Mouse (Mus musculus): Measurements from ENCODE around the gene Odf2. TPM values are rescaled to one million over a fixed set of nuclear protein-coding genes. Genes with fewer than 3 reads are reported as not detected.

Gene Odf2
- polyA plus RNA-seq (2015; fragmentation: Nextera tagmentation; extraction: Ambion mirVana): 39.5 and 49.9 TPM in 2 replicates

- H3K27ac ChIP-seq: peak within 1 kb of the TSS; percentile 96
- peaks cover 27% of the 10 kb centered on the region for H3K4me1 ChIP-seq (replicated peaks)
- H3K4me3 ChIP-seq (replicated peaks): peak within 1 kb of the TSS; percentile 100
- peak; percentile 75 for ATAC-seq (ENCODE audit: low read depth)
- peaks cover 31% of the 10 kb centered on the region for H3K36me3 ChIP-seq
- peak within 1 kb of the TSS; percentile 96 for H3K9ac ChIP-seq
- peak within 1 kb of the TSS; percentile 98 for H3K4me2 ChIP-seq
- peaks cover 10% of the 10 kb centered on the region for H3K27me3 ChIP-seq
- WGBS (ENCODE audit: insufficient replicate concordance): 1% methylated on average over 70 of the region's 70 CpGs
- DNase-seq: peak; percentile 100
- H3K9me3 ChIP-seq (replicated peaks): no peaks in the 10 kb centered on the region
Measured at GRCm38 (mm10) chr2:29889066-29889944, at the start of gene Odf2. TSS of gene Odf2 (plus strand) at chr2:29889221.

- H3K9ac ChIP-seq: no peak overlapping the region
- H3K36me3 ChIP-seq: peaks cover 66% of the 10 kb centered on the region
- no peak for ATAC-seq (ENCODE audit: low read depth)
- no peaks in the 10 kb centered on the region for H3K9me3 ChIP-seq (replicated peaks)
- no peak for DNase-seq
- peaks cover 15% of the 10 kb centered on the region for H3K27me3 ChIP-seq
- no peak overlapping the region for H3K4me3 ChIP-seq (replicated peaks)
- H3K4me2 ChIP-seq: no peak overlapping the region
- WGBS (ENCODE audit: insufficient replicate concordance): 50% methylated on average over 4 of the region's 4 CpGs
- peaks cover 3% of the 10 kb centered on the region; the same call in 1 of the 2 replicates for H3K4me1 ChIP-seq (replicated peaks)
- H3K27ac ChIP-seq: no peak overlapping the region
Measured at GRCm38 (mm10) chr2:29839460-29839859, 49.6 kb upstream of the Odf2 start.

GRCm38 (mm10) chr2:29843231-29844105, 45.6 kb upstream of the Odf2 start:
- no peaks in the 10 kb centered on the region for H3K9me3 ChIP-seq (replicated peaks)
- H3K27ac ChIP-seq: no peak overlapping the region
- peaks cover 48% of the 10 kb centered on the region for H3K27me3 ChIP-seq
- peaks cover 8% of the 10 kb centered on the region; the same call in 1 of the 2 replicates for H3K4me1 ChIP-seq (replicated peaks)
- DNase-seq: no peak
- H3K9ac ChIP-seq: no peak overlapping the region
- no peak overlapping the region for H3K4me3 ChIP-seq (replicated peaks)
- no peak overlapping the region for H3K4me2 ChIP-seq
- peaks cover 46% of the 10 kb centered on the region for H3K36me3 ChIP-seq
- no peak for ATAC-seq (ENCODE audit: low read depth)
- 67% methylated on average over 9 of the region's 9 CpGs for WGBS (ENCODE audit: insufficient replicate concordance)

- 78% methylated on average over 2 of the region's 2 CpGs for WGBS (ENCODE audit: insufficient replicate concordance)
- no peak overlapping the region for H3K27ac ChIP-seq
- no peaks in the 10 kb centered on the region for H3K9me3 ChIP-seq (replicated peaks)
- DNase-seq (no peak), ATAC-seq (ENCODE audit: low read depth) (no peak)
- no peak overlapping the region for H3K4me3 ChIP-seq (replicated peaks)
- peaks cover 40% of the 10 kb centered on the region for H3K36me3 ChIP-seq
- peaks cover 8% of the 10 kb centered on the region; the same call in 1 of the 2 replicates for H3K4me1 ChIP-seq (replicated peaks)
- H3K4me2 ChIP-seq: no peak overlapping the region
- H3K9ac ChIP-seq: no peak overlapping the region
- H3K27me3 ChIP-seq: peaks cover 48% of the 10 kb centered on the region
Measured at GRCm38 (mm10) chr2:29844115-29844514, 44.9 kb upstream of the Odf2 start.

- ATAC-seq (ENCODE audit: low read depth): no peak
- H3K36me3 ChIP-seq: peaks cover 39% of the 10 kb centered on the region
Measured at GRCm38 (mm10) chr2:29844661-29845060, 44.4 kb upstream of the Odf2 start.

GRCm38 (mm10) chr2:29845636-29846035, 43.4 kb upstream of the Odf2 start:
- Histone ChIP-seq H3K9me3 (replicated peaks) (no peaks in the 10 kb centered on the region), H3K4me1 (replicated peaks) (0 out of 2 replicates have a peak, but pooled peaks cover 8% of the 10 kb centered on the region), H3K27me3 (peaks cover 52% of the 10 kb centered on the region), H3K4me3 (replicated peaks) (peak overlapping the region; percentile 3; the same call in 1 of the 2 replicates), H3K27ac (no peak overlapping the region), H3K9ac (no peak overlapping the region), H3K4me2 (peak overlapping the region; percentile 28), H3K36me3 (peaks cover 39% of the 10 kb centered on the region)
- DNase-seq (no peak), ATAC-seq (ENCODE audit: low read depth) (no peak)
- 46% methylated on average over 25 of the region's 25 CpGs for WGBS (ENCODE audit: insufficient replicate concordance)

More at GRCm38 (mm10) chr2:29844661-29845060, 44.4 kb upstream of the Odf2 start:
- no peak overlapping the region for H3K4me3 ChIP-seq (replicated peaks)
- WGBS (ENCODE audit: insufficient replicate concordance): 48% methylated on average over 3 of the region's 3 CpGs
- DNase-seq: no peak
- no peaks in the 10 kb centered on the region for H3K9me3 ChIP-seq (replicated peaks)
- no peak overlapping the region for H3K9ac ChIP-seq
- H3K27ac ChIP-seq: no peak overlapping the region
- 0 out of 2 replicates have a peak, but pooled peaks cover 8% of the 10 kb centered on the region for H3K4me1 ChIP-seq (replicated peaks)
- H3K27me3 ChIP-seq: peaks cover 49% of the 10 kb centered on the region
- no peak overlapping the region for H3K4me2 ChIP-seq

- H3K27ac ChIP-seq: no peak overlapping the region
- DNase-seq (no peak), ATAC-seq (ENCODE audit: low read depth) (no peak)
- WGBS (ENCODE audit: insufficient replicate concordance): 47% methylated on average over 47 of the region's 47 CpGs
- H3K36me3 ChIP-seq: peaks cover 38% of the 10 kb centered on the region
- no peaks in the 10 kb centered on the region for H3K9me3 ChIP-seq (replicated peaks)
- peak overlapping the region; percentile 28 for H3K4me2 ChIP-seq
- H3K4me3 ChIP-seq (replicated peaks): peak overlapping the region; percentile 3; the same call in 1 of the 2 replicates
- peaks cover 52% of the 10 kb centered on the region for H3K27me3 ChIP-seq
- 0 out of 2 replicates have a peak, but pooled peaks cover 8% of the 10 kb centered on the region for H3K4me1 ChIP-seq (replicated peaks)
- H3K9ac ChIP-seq: no peak overlapping the region
Measured at GRCm38 (mm10) chr2:29846061-29846853, 42.8 kb upstream of the Odf2 start.

- DNase-seq: no peak
- no peak for ATAC-seq (ENCODE audit: low read depth)
- Histone ChIP-seq H3K27me3 (peaks cover 52% of the 10 kb centered on the region), H3K27ac (no peak overlapping the region), H3K4me1 (replicated peaks) (0 out of 2 replicates have a peak, but pooled peaks cover 8% of the 10 kb centered on the region), H3K4me2 (no peak overlapping the region), H3K9ac (no peak overlapping the region), H3K36me3 (peaks cover 32% of the 10 kb centered on the region), H3K4me3 (replicated peaks) (no peak overlapping the region), H3K9me3 (replicated peaks) (no peaks in the 10 kb centered on the region)
- WGBS (ENCODE audit: insufficient replicate concordance): 47% methylated on average over 3 of the region's 3 CpGs
Measured at GRCm38 (mm10) chr2:29846911-29847310, 42.1 kb upstream of the Odf2 start.

GRCm38 (mm10) chr2:29849041-29849440, 40.0 kb upstream of the Odf2 start:
- Histone ChIP-seq H3K4me3 (replicated peaks) (no peak overlapping the region), H3K4me1 (replicated peaks) (peaks cover 15% of the 10 kb centered on the region), H3K4me2 (no peak overlapping the region), H3K27ac (no peak overlapping the region), H3K27me3 (peaks cover 44% of the 10 kb centered on the region), H3K9me3 (replicated peaks) (no peaks in the 10 kb centered on the region), H3K36me3 (peaks cover 10% of the 10 kb centered on the region), H3K9ac (no peak overlapping the region)
- WGBS (ENCODE audit: insufficient replicate concordance): 59% methylated on average over 8 of the region's 8 CpGs
- no peak for DNase-seq
- no peak for ATAC-seq (ENCODE audit: low read depth)

GRCm38 (mm10) chr2:29849841-29850480, 39.1 kb upstream of the Odf2 start:
- no peak for ATAC-seq (ENCODE audit: low read depth)
- Histone ChIP-seq H3K27me3 (peaks cover 34% of the 10 kb centered on the region), H3K9me3 (replicated peaks) (no peaks in the 10 kb centered on the region), H3K4me1 (replicated peaks) (peaks cover 17% of the 10 kb centered on the region), H3K4me3 (replicated peaks) (no peak overlapping the region), H3K27ac (no peak overlapping the region), H3K9ac (no peak overlapping the region), H3K36me3 (peaks cover 6% of the 10 kb centered on the region; the same call in 1 of the 2 replicates), H3K4me2 (no peak overlapping the region)
- DNase-seq: no peak
- WGBS (ENCODE audit: insufficient replicate concordance): 42% methylated on average over 5 of the region's 5 CpGs

Measured in liver, embryonic 13.5 days (tissue).